Mouse (Mus musculus): Measurements from ENCODE around the gene D430041D05Rik. TPM values are rescaled to one million over a fixed set of nuclear protein-coding genes. Genes with fewer than 3 reads are reported as not detected.
A peak's percentile ranks its signal among the peaks of the same experiment; 100 is the strongest.

Gene D430041D05Rik
- total RNA-seq, 2 experiments from 2014 or later = 70.9 to 78.2 TPM

GRCm38 (mm10) chr2:104163978-104164487, 246.8 kb downstream of the D430041D05Rik start:
- DNase-seq (ENCODE audit: low spot score in 2 of 2) = no peak

DNA sequence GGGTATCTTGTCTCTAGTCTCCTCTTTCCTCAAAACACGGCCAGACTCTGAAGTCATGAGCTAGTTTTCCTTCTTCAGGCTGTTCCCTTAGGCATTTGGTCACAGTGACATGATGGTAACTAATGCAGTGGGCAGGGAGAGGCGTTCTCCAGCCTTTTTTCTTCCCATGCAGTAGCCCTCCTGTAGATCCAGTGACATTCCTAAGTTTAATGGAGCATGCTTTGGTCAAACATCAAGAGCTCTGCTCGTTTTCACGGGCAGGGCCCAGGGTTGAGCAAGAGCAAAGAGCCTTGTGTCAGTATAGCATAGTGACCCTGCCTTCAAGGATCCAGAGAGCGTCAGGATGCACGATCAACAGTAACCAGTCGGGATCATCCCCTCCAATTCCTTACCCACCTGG, 247.4 kb downstream of the D430041D05Rik start:
- DNase-seq (ENCODE audit: low spot score in 2 of 2) = no peak

DNA sequence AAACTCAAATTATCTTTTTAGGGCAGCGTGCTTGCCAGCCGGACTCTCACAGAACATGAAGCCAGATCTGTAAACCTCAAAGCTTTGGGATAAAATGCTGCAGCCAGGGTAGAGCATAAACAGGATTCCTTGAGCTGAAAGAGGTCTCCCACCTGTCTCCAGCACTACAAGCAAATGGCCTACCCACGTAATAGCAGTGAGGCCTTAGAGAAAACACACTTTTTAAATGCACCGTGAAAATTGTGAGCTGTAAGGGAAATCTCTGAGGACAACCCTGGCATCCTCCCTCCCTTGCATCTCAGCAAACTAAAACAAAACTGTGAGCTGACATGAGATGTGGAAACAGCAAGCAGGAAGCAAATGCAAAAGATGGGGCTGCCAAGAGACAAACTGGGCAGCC, 253.0 kb downstream of the D430041D05Rik start:
- no peak for DNase-seq (ENCODE audit: low spot score in 2 of 2)

- no peak for DNase-seq (ENCODE audit: low spot score in 2 of 2)
Observed at GRCm38 (mm10) chr2:104153876-104154275, 256.9 kb downstream of the D430041D05Rik start.

GRCm38 (mm10) chr2:104153345-104153744, 257.5 kb downstream of the D430041D05Rik start:
- DNase-seq (ENCODE audit: low spot score in 2 of 2) = no peak

GRCm38 (mm10) chr2:104150608-104151397, 260.0 kb downstream of the D430041D05Rik start:
- no peak for DNase-seq (ENCODE audit: low spot score in 2 of 2)

DNA sequence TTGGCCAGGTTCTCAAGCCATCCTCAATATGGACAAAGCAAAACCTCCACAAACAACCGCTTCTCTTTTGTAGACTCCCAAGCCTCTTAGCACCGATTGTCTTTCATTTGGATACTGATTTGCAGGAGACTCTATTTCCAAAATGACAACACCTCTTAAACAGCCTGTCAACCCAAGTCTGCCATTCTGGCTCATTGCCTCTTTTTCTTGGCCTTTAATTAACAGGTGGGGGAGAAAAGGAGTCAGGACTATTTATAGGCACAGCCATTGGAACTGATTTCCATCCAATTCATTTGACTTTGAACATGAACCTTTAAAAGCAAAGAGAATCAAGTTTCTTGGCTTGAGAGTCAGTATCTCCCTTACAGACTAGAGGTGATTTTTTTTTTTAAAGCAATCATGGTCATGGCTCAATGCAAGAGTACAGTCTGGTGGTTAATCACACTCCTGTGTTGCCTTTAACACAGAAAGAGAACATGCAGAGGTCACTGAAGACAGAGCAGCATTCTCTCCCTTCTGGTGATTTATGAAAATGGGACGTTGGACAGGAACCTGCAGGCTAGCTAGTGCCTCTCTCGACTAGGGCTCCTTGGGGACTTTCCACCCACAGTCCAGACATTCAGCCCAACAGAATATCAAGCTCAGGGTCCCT, 262.8 kb downstream of the D430041D05Rik start:
- no peak for DNase-seq (ENCODE audit: low spot score in 2 of 2)

DNA sequence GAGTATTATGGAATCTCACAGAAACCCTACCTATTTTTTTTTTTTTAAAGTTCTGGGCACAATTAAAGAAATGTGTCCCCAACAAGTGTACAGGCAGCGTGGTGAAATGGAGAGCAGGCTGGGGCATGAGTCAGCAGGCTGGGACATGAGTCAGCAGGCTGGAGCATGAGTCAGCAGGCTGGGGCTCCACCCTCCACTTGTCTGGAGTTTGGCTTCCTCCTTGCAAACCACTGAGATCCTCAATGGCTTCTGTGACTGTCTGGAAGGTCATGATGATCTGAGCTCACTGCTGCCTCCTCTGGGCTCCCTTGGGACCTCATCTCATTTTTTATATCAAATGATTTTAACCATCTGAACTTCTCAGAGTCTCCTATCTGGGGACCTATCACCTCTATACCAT, 264.8 kb downstream of the D430041D05Rik start:
- DNase-seq (ENCODE audit: low spot score in 2 of 2) = peak in 1 of 2 experiments; percentile 35

- DNase-seq (ENCODE audit: low spot score in 2 of 2) = no peak
Observed at GRCm38 (mm10) chr2:104144004-104144403, 266.8 kb downstream of the D430041D05Rik start.

GRCm38 (mm10) chr2:104142140-104142539, 268.7 kb downstream of the D430041D05Rik start:
- DNase-seq (ENCODE audit: low spot score in 2 of 2) = no peak

GRCm38 (mm10) chr2:104135920-104136319, 274.9 kb downstream of the D430041D05Rik start:
- no peak for DNase-seq (ENCODE audit: low spot score in 2 of 2)

- peak; percentile 67 to 86 for DNase-seq (ENCODE audit: low spot score in 2 of 2)
Observed at GRCm38 (mm10) chr2:104134150-104135056, 276.4 kb downstream of the D430041D05Rik start.

DNA sequence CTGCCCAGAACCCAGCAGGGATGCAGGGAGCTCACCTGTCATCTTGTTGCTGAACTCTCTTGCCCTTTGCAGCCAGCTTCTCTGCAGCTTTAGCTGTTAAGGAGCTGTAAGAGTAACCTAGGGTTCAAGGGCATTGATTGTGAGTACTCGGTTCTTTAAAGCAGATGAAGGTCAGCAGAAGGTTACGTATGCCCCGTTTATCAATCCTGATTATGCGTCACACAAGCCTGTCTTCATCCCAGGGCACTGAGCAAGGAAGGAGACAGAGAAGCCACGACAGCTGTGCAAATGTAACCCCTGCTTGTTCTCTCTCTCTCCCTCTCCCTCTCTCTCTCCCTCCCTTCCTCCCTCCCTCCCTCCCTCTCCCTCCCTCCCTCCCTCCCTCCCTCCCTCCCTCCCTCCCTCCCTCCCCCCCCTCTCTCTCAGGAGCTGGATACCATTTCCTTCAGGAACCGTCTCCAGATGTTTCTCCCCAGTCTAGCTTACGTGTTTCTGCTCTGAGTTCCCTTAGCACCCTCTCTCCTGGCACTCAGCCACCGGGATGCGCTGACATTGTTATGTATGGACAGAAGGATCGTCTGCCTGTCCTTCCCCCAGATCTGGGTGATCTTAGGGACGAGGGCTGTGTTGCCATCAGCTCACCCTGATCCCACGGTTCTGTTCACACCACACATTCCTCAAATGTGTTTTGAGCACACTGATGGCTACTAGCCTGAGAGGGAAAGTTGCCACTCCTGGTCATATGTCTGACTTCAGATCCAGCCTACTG, 277.6 kb downstream of the D430041D05Rik start:
- DNase-seq (ENCODE audit: low spot score in 2 of 2) = no peak

GRCm38 (mm10) chr2:104132266-104132859, 278.4 kb downstream of the D430041D05Rik start:
- DNase-seq (ENCODE audit: low spot score in 2 of 2) = no peak

- DNase-seq (ENCODE audit: low spot score in 2 of 2) = no peak
Observed at GRCm38 (mm10) chr2:104130969-104131368, 279.8 kb downstream of the D430041D05Rik start.

DNA sequence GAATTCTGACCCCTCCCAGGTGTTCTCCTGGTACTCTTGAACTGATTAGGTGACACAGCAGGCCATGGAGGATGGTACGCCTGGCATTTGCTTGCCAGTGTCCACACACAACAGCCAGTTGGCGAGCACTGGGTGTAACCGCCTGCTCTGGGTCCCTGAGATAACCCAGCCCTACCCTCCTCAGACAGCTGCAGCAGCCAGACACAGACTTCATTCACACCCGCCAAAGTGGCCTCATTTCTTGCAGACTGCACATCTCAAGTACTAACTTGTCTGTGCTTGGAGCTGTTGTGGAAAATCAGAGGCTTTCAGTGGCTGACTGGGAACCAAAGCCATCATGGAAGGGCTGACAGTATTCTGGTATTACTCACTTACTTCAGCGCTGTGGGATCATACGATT, 280.6 kb downstream of the D430041D05Rik start:
- DNase-seq (ENCODE audit: low spot score in 2 of 2) = no peak

DNA sequence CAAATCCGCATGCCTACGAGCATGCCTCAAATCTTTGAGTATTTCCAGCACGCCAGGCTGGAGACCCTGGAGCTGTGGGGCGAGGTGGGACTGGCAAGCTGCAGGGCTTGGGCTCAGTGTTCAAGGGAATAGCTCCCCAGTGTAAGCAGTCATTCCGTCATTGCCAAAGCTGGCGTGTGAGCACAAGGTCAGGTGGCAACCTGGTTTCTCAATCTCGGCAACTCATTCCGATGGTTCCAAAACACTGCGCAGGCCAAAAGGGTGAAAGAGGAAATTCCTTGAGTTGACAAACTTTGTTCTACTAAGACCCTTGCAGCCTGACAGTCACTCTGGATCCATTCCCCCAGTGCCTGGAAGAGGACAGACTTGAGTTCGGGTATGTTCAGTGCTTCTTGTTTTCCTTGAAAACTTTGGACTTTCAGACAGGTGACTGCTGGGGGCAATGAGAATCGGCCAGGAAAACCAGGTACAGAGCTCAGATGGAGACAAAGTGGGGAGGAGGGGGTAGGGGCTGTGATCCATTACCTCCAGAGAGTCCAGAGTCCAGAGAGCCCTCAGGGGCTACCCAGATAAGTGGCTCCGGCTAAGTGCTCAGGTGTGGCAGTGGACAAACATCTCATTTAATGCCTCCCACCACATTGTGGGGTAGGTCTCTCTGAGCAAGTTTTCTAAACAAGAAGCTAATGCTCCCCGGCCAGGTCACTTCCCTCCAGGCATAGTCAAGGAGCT, 281.8 kb downstream of the D430041D05Rik start:
- DNase-seq (ENCODE audit: low spot score in 2 of 2) = no peak

DNA sequence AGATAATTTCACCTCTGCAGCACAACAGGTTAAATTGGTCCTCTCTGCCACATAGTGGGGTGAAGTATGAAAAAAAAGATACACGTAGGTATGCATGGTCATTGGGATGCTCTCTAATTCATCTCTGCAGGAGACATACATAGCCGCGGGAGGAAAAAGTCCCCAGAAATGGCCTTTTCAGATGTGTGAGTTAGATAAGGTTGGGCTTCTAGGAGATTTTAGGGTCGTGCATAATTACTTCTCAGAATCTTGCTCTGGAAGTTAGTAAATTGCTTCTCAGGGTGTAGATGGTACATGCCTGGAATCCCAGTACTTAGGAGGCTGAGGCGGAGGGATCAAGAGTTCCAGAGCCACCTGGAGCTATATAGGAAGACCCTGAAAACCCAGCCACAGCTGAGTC, 286.7 kb downstream of the D430041D05Rik start:
- DNase-seq (ENCODE audit: low spot score in 2 of 2) = no peak

- DNase-seq (ENCODE audit: low spot score in 2 of 2) = no peak
Observed at GRCm38 (mm10) chr2:104123540-104123939, 287.3 kb downstream of the D430041D05Rik start.
